Mouse (Mus musculus): ENCODE results near the gene Esp15.
"Not testable (repeated sequence)": the region's sequence is repeated elsewhere in the genome, so short reads cannot be mapped to it uniquely, and the experiment has no call there.

The Esp15 gene

GRCm38 (mm10) chr17:39640654-39641053 is at the start of gene Esp15:
Esp15 (plus strand) TSS chr17:39640954.
- DNase-seq (ENCODE audit: low read depth, low spot score): not testable (repeated sequence)

- DNase-seq (ENCODE audit: low read depth, low spot score): no peak
These were observed 49.2 kb upstream of the Esp15 start for GRCm38 (mm10) chr17:39591550-39591949.
